Mouse (Mus musculus) liver, postnatal 0 days (tissue): Measurements from ENCODE around the gene Bend6.

ENCODE experiments used
- CTCF ChIP-seq: sonication (generic); IDR thresholded peaks from 2 replicates; pipeline ENCODE4 v1.5.1; 2016; ENCODE audit warnings: antibody characterized with exemption, low read depth
- EP300 ChIP-seq: IDR thresholded peaks from 2 replicates; pipeline ENCODE4 v1.6.1; 2016; ENCODE audit warnings: antibody characterized with exemption, low read depth, mild to moderate bottlenecking

- TF ChIP-seq CTCF (no peak), EP300 (no peak)
These were observed 32.8 kb upstream of the Bend6 start for GRCm38 (mm10) chr1:33940364-33940928.
